13 mouse cellular contexts compared by ENCODE assay signal in the genomic region with DNA sequence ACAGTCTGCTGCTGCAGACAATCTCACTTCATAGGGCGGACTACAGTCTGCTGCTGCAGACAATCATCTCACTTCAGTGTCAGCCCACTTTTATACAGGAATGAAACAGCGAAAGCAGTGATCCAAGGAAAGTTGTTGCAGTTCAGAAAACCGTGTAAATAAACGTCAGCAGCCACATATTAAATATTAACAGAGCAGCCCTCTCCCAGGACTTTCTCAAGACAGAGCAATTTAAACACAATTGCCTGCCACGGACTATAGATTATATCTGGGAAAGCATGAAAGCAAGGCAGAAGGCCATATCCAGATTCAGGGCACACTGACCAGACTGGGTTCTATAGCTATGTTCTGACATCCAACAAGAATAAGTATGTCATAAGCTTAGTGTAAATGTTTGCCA.
"Had no signal": no experiment of that assay in that cellular context is flagged by ENCODE, and none has a peak within 500 bp of the region (broad histone marks: within the 10 kb centered on the region; RNA-seq: fewer than 3 reads in every experiment).

No protein-coding gene starts in this region.

- H3K27me3 ChIP-seq: intestine, embryonic 15.5 days; limb, embryonic 12.5 days; lung, embryonic 15.5 days; midbrain, embryonic 13.5 days had no signal

- H3K4me1 ChIP-seq: intestine, embryonic 15.5 days; limb, embryonic 12.5 days; lung, embryonic 15.5 days; midbrain, embryonic 13.5 days had no signal

- H3K27ac ChIP-seq: hindbrain, embryonic 14.5 days; intestine, embryonic 15.5 days; limb, embryonic 12.5 days; liver, embryonic 14.5 days; lung, embryonic 15.5 days; midbrain, embryonic 13.5 days had no signal

- DNase-seq: layer of hippocampus, postnatal 36 days; liver; lung, postnatal 36 days; right cerebral cortex, adult 18-20 months; right cerebral cortex, postnatal 25 days; thymus, adult 2 months; thymus, postnatal 25 days had no signal

- H3K4me2 ChIP-seq: hindbrain, embryonic 14.5 days; intestine, embryonic 15.5 days; limb, embryonic 12.5 days; lung, embryonic 15.5 days; midbrain, embryonic 13.5 days had no signal

- H3K9me3 ChIP-seq: intestine, embryonic 15.5 days; limb, embryonic 12.5 days; lung, embryonic 15.5 days; midbrain, embryonic 13.5 days had no signal

- ATAC-seq: intestine, embryonic 15.5 days; midbrain, embryonic 13.5 days had no signal

- H3K9ac ChIP-seq: hindbrain, embryonic 14.5 days; intestine, embryonic 15.5 days; limb, embryonic 12.5 days; liver, embryonic 14.5 days; lung, embryonic 15.5 days; midbrain, embryonic 13.5 days had no signal

- H3K4me3 ChIP-seq: intestine, embryonic 15.5 days; limb, embryonic 12.5 days; lung, embryonic 15.5 days; midbrain, embryonic 13.5 days had no signal
